Mouse (Mus musculus) megakaryocyte, adult 5-6 weeks (primary cell): ENCODE measurements around the gene Kctd11. TPM values are rescaled to one million over a fixed set of nuclear protein-coding genes. Genes with fewer than 3 reads are reported as not detected.
"Not testable (repeated sequence)": the region's sequence is repeated elsewhere in the genome, so short reads cannot be mapped to it uniquely, and the experiment has no call there.

Source experiments
- ATAC-seq: 2 replicates; pipeline ENCODE4 v1.8.0; 2016; ENCODE audit warnings: mild to moderate bottlenecking, inconsistent platforms; ENCODE audit not compliant: poor library complexity, severe bottlenecking
- total RNA-seq, 2 experiments: library from RNA; stranded (forward) in 1 of 2; stranded (reverse) in 1 of 2; fragments of 153-499, 151-499 nt in 1 of 2; fragments of 221-1000, 200-1000 nt in 1 of 2; gene quantifications; 2 replicates each; pipeline versions ENCODE4 v1.2.3 to v1.2.4; 2015 to 2017

Gene Kctd11
- 2.9 and 3.3 TPM in 2 replicates for total RNA-seq (2015)
- 3.0 and 3.3 TPM in 2 replicates for total RNA-seq (2017)

GRCm38 (mm10) chr11:69880853-69881603, at the start of gene Kctd11:
Gene Kctd11 (minus strand): TSS chr11:69881406.
- peak; percentile 83 for ATAC-seq

- ATAC-seq, result not testable (repeated sequence)
Measured at GRCm38 (mm10) chr11:69930176-69930575, 49.0 kb upstream of the Kctd11 start.

GRCm38 (mm10) chr11:69929712-69930111, 48.5 kb upstream of the Kctd11 start:
- ATAC-seq, result no peak

- no peak for ATAC-seq
Measured at GRCm38 (mm10) chr11:69927501-69927900, 46.3 kb upstream of the Kctd11 start.

GRCm38 (mm10) chr11:69922796-69923195, 41.6 kb upstream of the Kctd11 start:
- ATAC-seq, result no peak

GRCm38 (mm10) chr11:69922012-69922756, 41.0 kb upstream of the Kctd11 start:
- ATAC-seq, result no peak

GRCm38 (mm10) chr11:69921114-69922011, 40.2 kb upstream of the Kctd11 start, which contains the start of gene Eif5a:
Gene Eif5a (minus strand): TSS chr11:69921958.
- ATAC-seq, result peak; percentile 80

DNA sequence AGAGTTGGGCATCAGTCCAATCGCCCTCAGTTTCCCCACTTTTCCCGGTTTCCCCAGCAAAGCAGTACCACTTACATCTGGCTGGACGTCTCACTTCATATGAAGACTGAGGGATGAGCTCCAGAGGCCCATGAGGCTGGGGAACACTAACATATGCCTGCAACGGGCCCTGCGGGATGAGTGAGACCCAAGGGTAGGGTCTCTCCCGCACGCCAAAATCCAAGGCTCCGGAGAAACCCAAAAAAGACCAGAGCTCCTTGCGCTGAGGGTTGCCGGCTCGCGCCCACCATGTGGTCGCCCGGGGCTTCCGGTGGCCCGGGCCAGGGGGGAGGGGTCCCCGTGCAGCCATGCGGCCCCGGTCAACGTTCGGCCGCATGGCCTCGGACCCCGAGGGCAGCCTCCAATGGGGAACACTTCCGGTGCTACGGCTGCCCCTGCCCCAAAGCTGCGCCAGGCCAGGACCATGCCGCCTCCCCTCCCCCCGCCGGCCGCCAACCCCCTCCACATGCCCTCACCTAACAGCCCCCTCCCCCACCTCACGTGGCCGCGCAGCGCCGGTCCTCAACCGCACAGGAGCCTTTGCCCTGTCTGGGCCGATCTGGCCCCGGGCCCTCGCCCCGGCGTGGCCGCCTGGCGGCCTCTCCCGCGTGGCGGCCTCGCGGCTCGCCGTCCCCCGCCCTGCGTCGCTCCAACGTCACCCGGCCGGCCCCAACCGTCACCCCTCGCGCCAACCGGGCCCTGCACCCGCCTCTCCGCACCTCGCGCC, 39.2 kb upstream of the Kctd11 start:
- ATAC-seq, result peak; percentile 1; the same call in 1 of the 2 replicates

DNA sequence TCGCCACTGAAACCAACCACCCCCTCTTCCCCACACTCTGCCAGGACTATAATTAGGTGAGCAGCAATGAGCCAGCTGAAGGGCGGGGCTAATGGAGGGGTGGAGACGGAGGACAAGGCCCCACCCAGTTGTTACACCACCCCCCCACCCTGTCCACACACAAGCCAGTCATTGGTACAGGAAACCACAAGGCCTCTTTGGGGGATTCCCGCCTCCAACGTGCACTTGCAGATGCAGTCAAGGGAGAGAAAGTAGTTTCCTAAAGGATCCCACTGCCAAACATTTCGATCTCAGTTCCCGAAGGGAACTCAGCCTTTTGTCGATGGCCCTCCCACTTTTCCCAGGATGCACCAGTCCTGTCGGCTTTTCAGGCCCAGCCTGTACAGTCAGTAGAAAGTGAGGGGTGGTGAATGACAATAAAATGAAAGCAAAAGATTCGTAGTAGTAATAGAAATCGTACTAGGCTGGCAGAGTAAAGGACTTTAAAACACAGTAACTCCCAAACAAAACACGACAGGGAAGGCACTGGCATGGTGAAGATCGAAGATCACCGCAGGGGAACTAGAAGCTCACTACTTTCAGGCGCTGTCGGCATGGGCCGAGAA, 38.6 kb upstream of the Kctd11 start:
- ATAC-seq, result peak; percentile 53

DNA sequence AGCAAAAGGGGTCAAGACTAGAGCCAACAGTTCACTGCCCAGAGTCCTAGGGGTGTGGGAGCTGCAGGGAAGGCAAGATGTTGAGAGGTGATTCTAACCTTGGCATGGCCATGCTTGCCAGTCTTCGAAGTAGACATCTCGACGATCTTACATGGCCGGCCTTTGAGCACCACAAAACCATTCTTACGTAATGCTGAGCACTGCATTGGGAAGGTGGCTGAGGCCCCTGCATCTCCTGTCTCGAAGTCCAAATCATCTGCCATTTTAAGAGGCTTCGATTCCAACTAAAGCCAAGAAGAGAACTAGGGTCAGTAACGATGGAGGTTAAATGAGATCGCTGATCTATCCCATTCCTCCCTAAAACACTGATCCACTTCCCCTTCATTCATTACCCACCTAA, 37.8 kb upstream of the Kctd11 start:
- no peak for ATAC-seq

GRCm38 (mm10) chr11:69918118-69918517, 36.9 kb upstream of the Kctd11 start:
- no peak for ATAC-seq

DNA sequence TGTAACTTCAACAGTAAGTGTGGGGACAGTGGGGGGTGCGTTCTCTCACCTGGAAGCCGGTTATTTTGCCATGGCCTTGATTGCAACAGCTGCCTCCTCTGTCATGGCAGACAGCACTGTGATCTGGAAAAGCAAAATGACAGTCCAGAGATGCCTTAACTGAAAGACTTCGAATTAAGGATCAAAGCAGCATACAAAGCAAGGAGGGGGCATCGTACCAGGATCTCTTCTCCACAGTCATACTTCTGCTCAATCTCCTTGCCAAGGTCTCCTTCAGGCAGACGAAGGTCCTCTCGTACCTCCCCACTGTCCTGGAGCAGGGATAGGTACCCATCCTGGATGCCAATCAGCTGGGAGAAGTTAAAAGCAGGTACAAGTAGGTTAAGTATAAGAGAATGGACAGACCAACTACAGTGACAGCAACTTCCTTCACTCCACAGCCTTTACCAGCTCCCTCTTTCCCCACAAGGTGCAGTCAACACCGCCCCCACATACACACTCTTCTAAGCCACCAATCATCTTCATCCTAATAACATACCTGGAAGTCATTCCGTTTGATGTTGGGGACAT, 36.3 kb upstream of the Kctd11 start:
- ATAC-seq, result no peak

DNA sequence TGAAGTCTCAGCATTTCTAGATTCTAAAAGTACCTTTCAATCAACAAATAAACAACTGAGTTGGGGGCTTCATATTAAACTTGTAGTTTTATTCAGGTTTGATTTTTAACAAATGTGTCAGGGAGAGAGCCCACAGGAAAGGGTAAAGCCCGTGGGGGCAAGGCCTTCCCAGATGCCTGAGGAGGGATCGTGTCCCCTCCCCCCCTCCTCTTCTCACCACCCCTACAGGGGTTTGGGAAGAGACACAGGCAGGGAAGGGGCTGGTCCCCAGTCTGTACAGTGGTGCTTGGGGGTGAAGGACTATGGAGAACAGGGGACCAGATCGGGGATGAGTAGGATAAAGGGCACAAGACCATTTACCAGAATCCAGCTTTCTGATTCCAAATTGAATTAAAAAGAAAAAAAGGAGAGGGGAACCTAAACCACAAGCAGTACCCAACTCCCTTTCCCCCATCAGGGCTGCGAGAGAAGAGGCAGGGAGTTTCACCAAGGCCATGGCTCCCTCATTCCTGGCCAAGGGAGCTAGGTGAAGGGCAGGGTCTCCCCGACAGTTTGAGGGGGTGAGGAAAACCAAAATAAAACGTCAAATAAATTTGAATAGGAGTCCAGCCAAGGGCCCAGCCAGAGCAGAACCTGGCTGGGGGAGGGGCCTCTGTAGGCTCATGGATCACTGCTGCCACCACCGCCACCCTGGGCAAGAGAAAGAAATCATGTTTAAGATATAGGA, 35.6 kb upstream of the Kctd11 start:
- not testable (repeated sequence) for ATAC-seq

GRCm38 (mm10) chr11:69915667-69916627, 34.7 kb upstream of the Kctd11 start:
- no peak for ATAC-seq

GRCm38 (mm10) chr11:69914917-69915430, 33.8 kb upstream of the Kctd11 start:
- ATAC-seq, result no peak

DNA sequence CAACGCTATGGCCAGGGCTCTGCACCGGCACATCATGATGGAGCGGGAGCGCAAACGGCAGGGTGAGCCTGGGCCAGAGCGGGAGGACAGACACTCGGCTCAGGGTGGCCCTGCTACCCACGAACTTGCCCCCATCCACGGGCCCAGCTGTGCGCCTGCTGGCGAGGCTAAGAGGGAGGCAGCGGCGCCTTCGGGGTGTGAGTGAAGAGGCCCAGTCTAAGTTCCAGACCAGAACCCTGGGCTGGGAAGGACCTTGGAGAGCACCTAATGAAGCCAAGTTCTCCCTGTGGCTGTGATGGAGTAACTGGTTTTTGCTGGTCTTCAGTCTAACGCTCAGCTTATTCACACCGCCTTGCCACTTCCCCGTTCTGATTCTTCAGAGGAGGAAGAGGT, 33.2 kb upstream of the Kctd11 start:
- peak; percentile 32 for ATAC-seq
